Mouse (Mus musculus) kidney, postnatal 36 days (tissue): ENCODE measurements around the gene Enpp3.

Experiments used
- DNase-seq, 2 experiments: peaks; one replicate each; pipeline ENCODE4 v3.0.0; 2021 to 2022; ENCODE audit warnings: mixed read lengths in 2 of 2

Enpp3 gene

DNA sequence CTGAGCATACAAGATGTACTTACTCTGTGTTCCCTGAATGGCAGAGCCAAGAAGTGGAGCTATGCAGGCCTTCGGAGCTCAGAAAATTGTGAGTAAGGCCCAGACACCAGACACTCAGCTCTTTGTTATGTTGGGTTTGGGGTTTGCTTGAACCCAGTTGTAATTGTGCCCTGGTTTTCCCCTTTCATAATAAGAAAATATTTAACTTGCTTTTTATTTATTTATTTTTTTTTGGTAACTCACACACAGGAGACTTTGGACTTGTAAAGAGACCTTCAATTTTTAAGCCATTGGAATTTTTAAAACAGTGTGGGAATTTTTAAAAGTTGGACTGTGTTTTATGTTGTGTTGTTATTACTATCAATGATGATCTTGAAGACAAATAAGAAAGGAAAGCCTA lies at the start of gene Enpp3:
TSS of gene Enpp3 (minus strand) at position 148 of the 400 bp plus-strand sequence.
- DNase-seq = peak in 1 of 2 experiments; percentile 19

DNA sequence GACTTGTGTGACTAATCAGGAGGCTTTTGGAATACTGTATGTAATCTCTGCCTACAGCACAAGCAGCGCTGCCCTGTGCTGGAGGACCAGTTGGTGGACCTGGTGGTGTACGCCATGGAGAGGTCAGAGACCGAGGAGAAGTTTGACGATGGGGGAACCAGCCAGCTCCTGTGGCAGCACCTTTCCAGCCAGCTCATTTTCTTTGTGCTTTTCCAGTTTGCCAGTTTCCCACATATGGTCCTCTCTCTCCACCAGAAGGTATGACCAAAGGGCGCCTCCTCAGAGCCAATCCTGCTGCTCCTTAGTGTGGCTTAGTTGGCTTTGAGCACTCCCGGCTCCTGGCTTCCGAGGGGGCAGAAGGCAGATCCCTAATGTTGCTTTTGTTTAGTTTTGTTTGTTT lies 45.7 kb upstream of the Enpp3 start:
- DNase-seq = no peak

DNA sequence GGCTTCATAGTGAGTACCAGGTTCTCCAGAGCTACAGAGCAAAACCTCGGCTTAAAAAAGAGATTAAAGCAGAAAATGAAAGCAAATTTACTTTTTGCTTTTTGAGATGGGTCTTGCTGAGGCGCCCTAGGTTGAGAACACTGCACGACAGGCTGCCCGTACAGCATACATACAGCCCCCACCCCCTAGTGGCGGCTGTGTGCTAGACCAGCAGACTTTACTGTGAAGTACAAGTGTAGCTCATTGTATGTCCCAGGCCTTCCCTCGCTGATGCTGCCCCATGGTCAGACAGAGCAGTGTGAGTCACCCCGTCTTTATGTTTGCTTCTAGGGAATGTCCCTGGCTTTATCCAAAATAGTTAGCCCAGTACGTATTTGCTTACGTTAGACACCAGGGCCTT lies 43.4 kb upstream of the Enpp3 start:
- DNase-seq = peak in 1 of 2 experiments; percentile 50

DNA sequence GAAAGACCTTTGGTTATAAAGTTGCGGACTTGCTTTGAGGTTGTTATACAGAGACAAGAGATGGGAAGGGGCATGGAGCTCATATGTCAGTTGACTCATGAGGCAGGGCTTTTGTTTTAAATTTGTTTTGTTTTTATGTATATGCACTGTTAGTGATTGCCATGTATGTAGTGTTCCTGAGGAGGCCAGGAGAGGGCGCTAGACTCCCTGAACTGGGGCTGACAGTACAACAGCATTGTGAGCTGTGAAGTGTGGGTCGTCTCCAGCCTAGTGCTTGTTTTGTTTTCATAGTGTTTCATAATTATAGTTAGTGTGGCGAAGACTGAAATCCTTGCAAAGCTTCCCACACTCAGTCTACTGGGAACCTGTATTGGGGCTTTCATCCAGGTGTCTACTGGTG lies 31.0 kb upstream of the Enpp3 start:
- peak in 1 of 2 experiments; percentile 21 for DNase-seq

DNA sequence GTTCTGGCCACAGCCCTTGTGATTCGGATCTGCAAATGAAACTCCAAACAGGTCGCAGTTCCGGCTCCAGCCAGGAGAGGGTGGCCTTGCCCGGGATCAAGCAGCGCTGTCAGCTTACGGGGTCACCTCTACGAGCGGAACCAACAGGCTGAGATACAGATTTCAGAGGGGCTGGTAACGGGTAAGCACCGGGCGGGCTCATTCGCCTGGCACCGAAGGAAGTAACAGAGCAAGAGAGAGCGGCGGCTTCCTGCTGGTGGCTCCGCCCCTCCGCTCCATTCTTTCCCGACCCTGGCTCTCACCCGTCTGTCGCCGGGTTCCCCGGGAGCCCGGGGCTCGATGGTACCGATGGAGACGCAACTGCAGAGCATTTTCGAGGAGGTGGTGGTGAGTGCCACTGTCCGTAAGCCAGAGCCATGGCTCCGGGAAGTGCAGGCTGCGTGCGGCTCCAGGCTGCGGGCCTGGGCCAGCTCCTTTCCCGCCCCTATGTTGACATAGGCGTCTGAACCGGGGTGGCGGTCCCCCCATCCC lies 27.2 kb upstream of the Enpp3 start, which contains the start of gene Med23:
TSS of gene Med23 (plus strand) at position 227 of the 531 bp plus-strand sequence.
- peak; percentile 97 to 99 for DNase-seq

DNA sequence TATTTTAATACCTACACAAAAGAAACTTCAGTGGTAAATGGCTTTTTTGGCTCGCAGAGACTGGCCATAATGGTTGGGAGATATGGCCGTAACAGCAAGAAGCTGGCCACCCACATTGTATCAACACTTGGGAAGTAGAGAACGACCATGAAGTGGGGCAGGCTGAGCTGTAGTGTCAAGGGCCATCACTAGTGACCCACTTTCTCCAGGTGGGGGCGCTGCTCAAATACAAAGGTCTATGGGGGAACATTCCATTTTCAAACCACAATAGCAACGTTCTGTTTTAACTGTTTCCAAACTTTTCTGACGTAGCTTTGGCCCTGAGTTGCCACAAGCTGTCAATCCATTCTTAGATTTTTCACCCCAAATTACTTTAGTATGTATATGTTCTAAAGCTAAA lies 21.8 kb upstream of the Enpp3 start:
- DNase-seq = peak in 1 of 2 experiments; percentile 19

DNA sequence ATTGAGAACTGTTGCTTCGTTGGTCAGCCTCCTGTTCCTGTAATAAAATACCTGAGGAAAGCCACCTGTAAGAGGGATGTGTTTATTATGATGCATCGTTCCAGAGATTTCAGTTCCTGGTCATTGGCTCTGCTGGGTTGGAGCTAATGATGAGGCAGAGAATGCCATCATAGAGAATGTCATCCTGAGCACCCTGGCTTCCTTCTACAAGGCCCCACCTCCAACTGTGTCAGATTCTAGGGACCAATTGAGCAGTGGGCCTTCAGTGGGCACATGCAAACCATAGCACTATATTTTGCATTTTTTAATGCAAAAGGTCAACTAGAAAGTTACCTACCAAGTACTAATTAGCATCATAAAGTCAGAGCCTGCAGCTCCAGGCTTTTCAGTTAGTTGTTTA lies 20.5 kb upstream of the Enpp3 start:
- no peak for DNase-seq

DNA sequence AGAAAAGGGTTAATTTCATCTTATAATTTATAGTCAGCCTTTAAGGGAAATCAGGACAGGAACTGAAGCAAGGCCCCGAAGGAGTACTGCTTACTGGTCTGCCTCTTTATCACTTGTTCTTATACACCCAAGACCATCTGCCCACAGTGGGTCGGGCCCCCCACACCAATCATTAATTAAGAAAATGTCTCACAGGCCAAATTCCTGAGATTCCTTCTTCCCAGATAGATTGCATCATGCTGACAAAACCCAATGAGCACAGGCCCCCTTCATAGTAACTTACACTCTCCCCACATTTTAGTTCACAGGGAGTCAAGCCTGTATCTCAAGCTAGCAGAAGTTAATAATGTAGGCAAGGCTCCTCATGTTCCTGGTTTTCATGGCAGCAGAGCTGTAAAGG lies 625 bp downstream of the Enpp3 start:
- DNase-seq = peak in 1 of 2 experiments; percentile 50

DNA sequence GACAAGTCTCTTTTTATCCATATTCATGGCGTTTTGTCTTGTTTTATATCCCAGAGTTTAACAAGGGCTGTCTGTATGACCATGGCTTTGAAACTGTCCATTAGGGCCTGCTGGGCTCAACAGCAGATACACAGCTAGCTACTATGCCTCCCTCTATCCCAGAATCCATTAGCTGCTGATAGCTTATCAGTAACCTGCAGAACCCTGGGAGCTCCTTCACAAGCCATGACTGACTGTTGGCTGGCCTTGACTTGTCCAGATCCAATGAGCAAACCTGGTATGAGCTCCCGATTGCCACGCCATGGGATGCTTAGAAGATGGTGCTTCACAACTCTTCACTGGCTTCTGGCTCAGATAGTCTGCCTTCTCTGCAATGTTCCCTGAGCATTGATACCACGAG lies 1.8 kb downstream of the Enpp3 start:
- no peak for DNase-seq

DNA sequence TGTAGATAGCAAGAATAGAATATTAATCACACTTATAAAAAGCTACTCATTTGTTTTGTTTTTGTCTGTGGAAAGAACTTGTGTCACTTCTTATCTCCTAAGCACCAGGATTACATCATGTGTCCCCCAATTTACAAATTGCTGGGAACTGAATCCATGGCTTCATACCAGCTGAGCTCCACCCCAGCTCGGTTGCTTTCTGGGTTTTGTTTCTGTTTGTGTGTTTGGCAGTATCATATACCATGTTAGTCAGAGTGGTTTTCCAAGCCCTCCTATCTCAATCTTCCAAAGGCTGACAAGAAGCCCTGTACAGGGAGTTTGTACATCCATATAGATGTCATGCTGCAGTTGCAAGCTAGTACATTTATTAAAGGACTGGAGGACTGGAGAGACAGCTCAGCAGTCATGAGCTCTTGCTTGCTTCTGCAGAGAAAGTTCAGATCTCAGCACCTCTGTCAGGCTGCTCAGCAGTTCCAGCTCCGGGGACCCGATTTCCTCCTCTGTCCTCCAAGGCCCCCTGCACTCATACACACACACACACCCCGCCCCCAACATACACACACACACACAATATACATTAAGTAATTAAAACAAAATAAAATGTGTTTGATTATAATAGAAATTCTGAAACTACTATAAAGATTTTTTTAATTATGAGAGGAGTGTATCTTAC lies 6.1 kb downstream of the Enpp3 start:
- no peak for DNase-seq

DNA sequence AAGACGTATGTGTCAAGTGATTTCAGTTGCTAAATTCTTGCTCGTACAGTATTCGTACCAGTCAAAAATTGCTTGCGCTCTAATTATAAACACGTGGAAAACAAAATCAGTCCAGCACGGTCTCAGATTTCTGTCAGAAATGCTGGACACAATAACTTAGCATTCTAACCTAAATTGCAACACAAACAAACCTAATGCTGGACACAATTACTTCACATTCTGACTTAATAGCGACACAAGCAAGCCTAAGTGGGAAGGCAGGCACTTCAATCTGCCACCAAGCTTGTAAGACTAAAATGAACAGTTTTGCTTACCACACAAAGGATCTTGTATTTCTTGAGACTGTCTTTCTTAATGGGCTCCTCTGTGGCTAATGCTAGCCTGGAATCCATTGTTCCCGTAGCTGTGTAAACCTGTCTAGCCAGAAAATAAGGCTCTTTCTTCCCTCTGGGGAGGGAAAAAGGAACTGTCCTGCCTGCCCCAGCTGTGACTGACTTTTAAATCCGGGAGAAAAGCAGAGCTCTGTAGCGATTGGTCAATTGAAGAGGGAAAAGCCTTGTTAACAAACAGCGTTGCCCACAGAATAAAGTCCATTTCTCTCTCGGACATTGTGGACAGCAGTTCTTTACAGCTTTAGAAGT lies 6.8 kb downstream of the Enpp3 start:
- peak; percentile 42 to 63 for DNase-seq

DNA sequence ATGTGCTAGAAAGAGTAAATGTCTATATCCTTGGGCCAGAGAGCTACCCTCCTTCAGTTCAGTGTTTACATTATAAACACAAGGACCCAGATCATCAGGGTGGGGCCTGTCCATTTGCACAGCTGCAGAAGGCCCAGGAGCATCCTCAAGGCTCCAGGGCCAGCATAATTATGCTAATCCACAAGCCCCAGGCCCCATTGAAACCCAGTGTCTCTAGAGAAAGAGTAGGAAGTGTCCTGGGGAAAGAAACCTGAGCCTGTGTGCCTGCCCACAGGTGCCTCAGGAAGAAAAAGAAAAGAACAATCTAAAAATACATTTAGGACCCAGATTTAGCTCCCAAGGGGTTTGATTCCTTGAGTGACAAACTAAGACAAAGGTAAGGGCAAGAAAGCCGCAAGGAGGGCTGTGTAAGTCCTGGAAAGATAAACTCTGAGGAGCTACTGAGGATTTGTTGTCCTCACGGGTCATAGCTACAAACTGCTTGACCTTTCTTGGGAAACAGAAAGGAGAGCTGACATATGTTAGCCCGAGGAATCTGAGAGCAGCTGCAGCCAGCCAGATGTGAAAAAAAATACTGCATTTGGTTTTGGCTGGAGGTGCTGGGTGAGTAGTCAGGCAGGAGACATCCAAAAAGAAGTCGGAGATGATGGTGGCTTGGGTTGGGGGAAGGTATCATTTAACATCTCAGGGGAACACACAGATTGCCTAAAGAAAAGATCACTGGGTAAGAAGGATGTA lies 7.8 kb downstream of the Enpp3 start:
- no peak for DNase-seq

DNA sequence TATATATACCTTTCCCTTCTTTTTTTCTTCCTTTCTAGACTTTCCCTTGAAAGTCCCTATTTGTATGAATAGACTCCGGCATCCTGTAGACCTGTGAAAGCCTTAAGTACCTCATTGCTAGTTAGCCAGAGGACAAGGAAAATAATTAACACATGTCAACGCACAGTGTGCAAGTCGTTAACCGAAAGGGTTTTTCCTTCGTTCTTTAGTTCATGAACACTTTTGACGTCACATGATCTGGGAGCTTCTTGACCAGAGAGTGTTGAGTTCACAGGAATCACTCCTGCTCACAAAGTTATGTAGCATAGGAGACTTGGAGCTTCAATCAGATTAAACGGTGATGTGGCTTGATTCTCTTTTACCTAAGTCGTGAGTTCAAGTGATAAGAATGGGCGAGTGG lies 10.3 kb downstream of the Enpp3 start:
- DNase-seq = peak in 1 of 2 experiments; percentile 55

DNA sequence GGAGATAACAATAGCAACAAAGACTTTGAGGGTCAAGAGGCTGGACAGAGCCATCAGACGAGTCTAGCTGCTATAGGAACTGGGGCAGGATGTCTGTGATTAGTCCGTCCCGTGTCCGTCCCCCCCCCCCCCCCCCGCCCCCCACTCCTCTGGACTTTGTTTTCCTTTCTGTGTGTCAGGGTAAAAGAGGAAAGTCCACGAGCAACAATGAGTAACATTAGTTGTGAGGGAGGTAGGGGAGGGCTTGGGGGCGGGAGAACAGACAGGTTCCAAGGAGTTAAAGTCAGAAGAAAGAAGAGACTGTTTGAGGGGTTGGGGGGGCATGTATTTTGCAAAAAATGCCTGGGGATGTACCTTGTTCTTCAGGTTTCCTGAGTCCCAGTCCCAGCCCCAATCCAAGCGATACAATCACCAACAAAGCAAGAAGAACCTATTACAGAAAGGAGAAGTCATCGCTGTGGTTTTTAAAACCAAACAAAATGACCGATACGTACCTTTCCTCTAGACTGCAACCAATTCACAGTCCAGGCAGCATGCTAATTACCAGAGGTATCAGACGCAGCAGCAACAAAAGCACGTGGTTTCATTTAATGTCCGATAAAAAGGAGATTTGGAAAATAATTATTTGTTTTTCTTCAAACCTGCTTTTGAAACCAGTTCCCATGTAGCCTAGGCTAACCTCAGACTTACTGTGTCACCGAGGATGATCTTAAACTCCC lies 11.1 kb downstream of the Enpp3 start:
- peak in 1 of 2 experiments; percentile 42 for DNase-seq

DNA sequence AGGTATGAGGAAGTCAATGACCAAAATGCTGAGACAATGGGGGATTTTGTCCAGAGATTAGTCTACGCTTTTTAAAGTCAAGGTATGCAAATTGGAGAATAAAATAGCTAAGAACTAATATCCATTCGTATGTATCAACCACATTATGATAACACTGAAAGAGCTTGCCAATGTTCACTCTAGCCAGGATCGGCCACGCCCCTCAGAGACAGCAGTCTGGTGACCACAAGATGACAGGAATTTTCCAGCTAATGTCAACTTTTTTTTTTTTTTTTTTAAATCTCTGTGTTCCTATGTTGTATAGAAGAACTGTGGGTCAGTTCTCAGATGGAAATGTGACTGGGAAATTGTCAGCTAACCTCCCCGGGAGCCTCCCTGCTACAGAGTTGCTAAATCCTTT lies 12.2 kb downstream of the Enpp3 start:
- DNase-seq = no peak

DNA sequence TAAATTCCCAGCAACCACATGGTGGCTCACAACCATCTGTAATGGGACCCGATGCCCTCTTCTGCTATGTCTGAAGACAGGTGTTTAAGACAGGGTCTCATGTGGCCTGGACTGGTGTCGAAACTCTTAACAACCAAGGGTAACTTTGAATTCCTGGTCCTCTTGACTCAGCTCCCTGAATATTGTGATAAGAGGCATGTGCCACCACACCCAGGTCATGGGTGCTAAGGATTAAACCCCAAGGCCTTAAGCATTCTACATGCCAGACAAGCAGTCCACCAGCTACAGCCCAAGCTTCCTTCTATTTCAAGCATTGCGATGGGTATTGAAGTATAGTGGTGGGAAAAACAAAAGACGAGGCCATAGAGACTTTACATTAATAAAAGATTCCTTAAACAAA lies 14.5 kb downstream of the Enpp3 start:
- DNase-seq = no peak

DNA sequence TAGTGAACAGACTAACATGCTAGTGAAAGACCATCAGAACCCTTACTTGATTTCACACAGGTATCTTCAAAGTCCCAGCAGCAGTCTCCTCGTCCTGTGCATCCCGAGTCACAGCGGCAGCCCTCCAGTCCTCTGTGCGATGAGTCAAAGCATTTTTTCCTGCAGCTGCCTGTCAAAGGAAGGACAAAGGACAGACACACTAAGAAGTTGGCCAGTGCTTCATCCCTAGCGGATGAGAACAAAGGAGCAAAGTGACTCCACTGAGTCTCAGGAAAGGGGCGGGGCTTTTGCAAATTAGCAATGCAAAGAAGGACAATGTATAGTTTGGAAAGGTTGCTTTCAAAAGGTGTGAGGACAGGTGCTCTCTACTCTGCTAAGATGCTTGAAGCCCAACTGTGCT lies 16.5 kb downstream of the Enpp3 start:
- DNase-seq = no peak

DNA sequence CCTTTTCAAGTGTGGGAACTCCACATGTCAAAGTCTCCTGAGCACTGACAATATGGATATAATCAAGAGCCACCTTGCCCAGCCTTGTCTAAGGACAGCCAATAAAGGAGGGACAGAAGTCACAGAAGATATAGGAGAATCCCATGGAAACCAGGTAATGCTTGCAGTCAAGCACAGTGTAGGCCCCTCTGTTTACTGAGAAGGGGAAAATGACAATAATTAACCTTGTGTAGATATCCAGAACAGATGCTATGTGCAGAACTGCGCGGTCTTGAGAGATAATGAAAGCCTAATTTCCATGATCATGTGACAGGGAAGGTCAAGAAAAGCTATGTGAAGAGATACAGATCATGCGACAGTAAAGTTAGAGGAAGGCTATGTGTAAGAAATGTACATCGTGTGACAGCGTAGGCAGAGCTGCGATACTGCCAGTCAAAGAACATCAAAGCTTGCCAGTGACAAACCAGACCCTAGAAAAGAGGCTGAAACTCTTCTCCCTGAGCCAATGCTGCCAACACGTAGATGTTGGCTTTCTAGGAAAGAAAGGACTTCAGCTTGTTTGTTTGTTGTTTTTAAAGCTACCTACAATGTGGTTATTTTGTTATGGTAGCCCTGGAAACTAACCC lies 17.1 kb downstream of the Enpp3 start:
- DNase-seq = no peak

DNA sequence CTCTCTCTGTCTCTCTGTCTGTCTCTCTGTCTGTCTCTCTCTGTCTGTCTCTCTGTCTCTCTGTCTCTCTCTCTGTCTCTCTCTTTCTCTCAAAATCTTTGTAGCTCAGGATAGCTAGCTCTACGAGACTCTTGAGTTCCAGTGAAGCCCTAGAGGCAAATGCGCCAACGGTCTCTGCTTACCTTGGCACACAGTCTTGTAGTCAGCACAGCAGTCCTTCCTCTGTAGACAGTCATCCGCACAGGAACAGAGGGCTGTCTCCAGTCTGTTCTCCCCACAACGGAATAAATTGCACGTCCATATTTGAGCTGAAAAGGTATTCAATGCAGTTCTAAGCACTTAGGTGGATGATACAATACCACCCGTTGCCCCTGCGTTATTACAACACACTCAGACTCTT lies 18.0 kb downstream of the Enpp3 start:
- no peak for DNase-seq

DNA sequence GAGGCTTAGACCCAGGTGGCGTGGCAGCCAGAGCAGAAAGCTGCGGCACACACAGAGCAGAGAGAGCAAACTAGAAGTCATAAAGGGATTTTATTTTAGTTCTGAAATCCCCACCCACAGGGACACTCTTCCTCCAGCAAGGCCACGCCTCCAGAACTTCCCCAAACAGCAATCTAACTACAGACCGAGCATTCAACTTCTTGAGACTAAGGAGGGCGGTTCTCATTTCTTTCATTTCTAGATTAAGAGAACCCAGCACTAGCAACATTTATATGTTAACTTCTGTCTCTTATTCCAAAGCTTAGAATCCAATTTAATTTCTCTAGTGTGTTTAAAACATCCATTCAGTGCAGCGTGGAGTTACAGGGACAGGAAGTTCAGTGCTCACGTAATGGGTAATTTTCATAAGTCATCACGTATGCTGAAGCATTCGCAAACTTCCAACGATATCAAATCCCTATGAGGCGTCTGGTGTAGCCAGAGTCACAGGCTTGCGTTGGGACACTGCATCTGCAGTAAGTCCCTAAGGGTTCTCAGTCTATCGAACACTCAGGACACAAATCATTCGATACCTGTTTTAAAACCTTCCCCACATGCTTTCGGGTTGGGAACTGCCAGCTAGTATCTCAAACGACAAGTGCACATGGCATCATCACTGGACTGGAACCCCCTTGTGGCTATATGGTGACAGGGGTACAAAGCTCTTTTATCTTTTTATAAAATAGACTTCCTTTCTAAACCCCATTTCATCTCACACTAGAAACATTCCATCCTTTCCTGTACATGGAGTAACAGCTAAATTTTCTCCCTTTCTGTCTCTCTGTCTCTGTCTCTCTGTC lies 18.7 kb downstream of the Enpp3 start:
- DNase-seq = no peak

DNA sequence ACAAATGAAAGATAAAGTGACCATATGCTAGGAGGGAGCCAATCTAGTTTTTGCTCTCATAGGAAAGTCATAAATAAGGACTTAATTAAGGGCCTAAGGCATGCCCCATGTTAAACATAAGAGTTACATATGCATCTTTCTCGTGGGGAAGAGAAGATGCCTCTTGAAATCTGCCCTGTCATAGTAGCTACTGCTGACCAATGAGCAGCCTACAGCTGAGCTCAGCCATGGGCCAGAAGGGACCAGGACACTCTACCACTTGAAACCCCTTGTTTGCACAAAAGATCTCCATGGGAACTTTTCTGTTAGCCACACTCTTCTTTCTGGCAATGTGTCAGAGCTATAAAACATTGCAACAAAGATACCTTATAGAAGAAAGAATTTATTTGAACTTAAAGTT lies 19.4 kb downstream of the Enpp3 start:
- no peak for DNase-seq

DNA sequence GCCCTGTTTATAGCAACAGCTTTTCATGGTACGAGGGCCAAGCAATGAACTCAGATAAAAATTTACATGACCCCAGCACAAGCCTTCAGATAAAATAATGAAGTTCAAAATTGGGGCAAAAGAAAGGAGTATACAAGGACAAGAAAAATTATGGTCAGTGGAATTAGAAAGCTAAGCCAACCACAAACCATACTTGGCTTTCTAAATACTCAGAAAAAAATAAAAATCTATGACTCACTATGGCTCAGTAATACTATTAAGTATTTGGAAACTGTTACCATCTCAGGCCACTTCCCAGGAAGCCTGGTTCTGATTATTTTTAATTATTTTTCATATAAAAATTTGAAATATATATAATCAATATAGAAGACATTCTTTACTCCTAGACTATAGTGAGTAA lies 19.8 kb downstream of the Enpp3 start:
- DNase-seq = no peak
